Mouse (Mus musculus) stomach, embryonic 15.5 days (tissue): ENCODE data around the gene Fgf12. TPM values are rescaled to one million over a fixed set of nuclear protein-coding genes. Genes with fewer than 3 reads are reported as not detected.

Experiments used
- ATAC-seq: fragments of 200-750 bp; cut with Nextera tagmentation; 2 replicates; pipeline ENCODE4 v1.8.0; 2017; ENCODE audit warnings: low read depth, moderate number of reproducible peaks, moderate TSS enrichment; ENCODE audit not compliant: insufficient read depth, low FRiP score
- H3K27ac ChIP-seq: fragments of 300-500 bp; sonication (generic); 2 replicates; pipeline ENCODE4 v1.5.1; 2015; ENCODE audit warnings: mild to moderate bottlenecking, inconsistent platforms
- H3K27me3 ChIP-seq: fragments of 300-500 bp; sonication (generic); replicated peaks from 2 replicates; pipeline ENCODE4 v1.6.1; 2015; ENCODE audit warnings: inconsistent platforms
- H3K36me3 ChIP-seq: fragments of 300-500 bp; sonication (generic); 2 replicates; pipeline ENCODE4 v1.6.1; 2015; ENCODE audit warnings: inconsistent platforms
- H3K4me1 ChIP-seq: fragments of 300-500 bp; sonication (generic); 2 replicates; pipeline ENCODE4 v1.6.1; 2015; ENCODE audit warnings: inconsistent platforms
- H3K4me2 ChIP-seq: fragments of 300-500 bp; sonication (generic); 2 replicates; pipeline ENCODE4 v1.6.1; 2015; ENCODE audit warnings: mild to moderate bottlenecking, inconsistent platforms
- H3K4me3 ChIP-seq: fragments of 300-500 bp; sonication (generic); replicated peaks from 2 replicates; pipeline ENCODE4 v1.5.1; 2015; ENCODE audit warnings: inconsistent platforms
- H3K9ac ChIP-seq: fragments of 300-500 bp; sonication (generic); 2 replicates; pipeline ENCODE4 v1.6.1; 2015; ENCODE audit warnings: inconsistent platforms
- H3K9me3 ChIP-seq: fragments of 300-500 bp; sonication (generic); 2 replicates; pipeline ENCODE4 v1.6.1; 2016; ENCODE audit warnings: inconsistent platforms
- WGBS: fragments of 180-500 bp; shearing (Covaris S2); methylation state at CpG from one replicate; pipeline ENCODE4 v1.1.7; 2015; 5-methylcytosine and 5-hydroxymethylcytosine counted together
- polyA plus RNA-seq: library from polyadenylated mRNA; unstranded; fragments of >200 nt; fragmentation: Nextera tagmentation; extraction: Ambion mirVana; gene quantifications from 2 replicates; pipeline ENCODE4 v1.2.1, GENCODE M21; 2015

Fgf12 gene
- polyA plus RNA-seq: 2.4 and 3.2 TPM in 2 replicates

GRCm38 (mm10) chr16:28752638-28753118 lies at the start of gene Fgf12:
Gene Fgf12 (minus strand): TSS chr16:28753068.
- H3K9ac ChIP-seq: no peak within 1 kb of the TSS
- 1% methylated on average over 16 of the region's 16 CpGs for WGBS
- peaks cover 7% of the 10 kb centered on the region; the same call in 1 of the 2 replicates for H3K4me1 ChIP-seq
- H3K4me2 ChIP-seq: peak within 1 kb of the TSS; percentile 49
- H3K27ac ChIP-seq: no peak within 1 kb of the TSS
- H3K27me3 ChIP-seq: no peaks in the 10 kb centered on the region
- peak within 1 kb of the TSS; percentile 27 for H3K4me3 ChIP-seq
- no peaks in the 10 kb centered on the region for H3K9me3 ChIP-seq
- no peaks in the 10 kb centered on the region for H3K36me3 ChIP-seq
- ATAC-seq: no peak; the same call in 1 of the 2 replicates

GRCm38 (mm10) chr16:28793115-28793514 lies 40.2 kb upstream of the Fgf12 start:
- Histone ChIP-seq H3K9me3 (no peaks in the 10 kb centered on the region), H3K27me3 (no peaks in the 10 kb centered on the region), H3K9ac (no peak overlapping the region), H3K27ac (no peak overlapping the region), H3K4me2 (no peak overlapping the region), H3K4me3 (no peak overlapping the region), H3K36me3 (no peaks in the 10 kb centered on the region), H3K4me1 (no peaks in the 10 kb centered on the region)
- 3% methylated on average over 4 of the region's 4 CpGs for WGBS
- ATAC-seq: no peak

- H3K9ac ChIP-seq: no peak overlapping the region
- no peak overlapping the region for H3K27ac ChIP-seq
- no peaks in the 10 kb centered on the region for H3K27me3 ChIP-seq
- no peak overlapping the region for H3K4me3 ChIP-seq
- H3K36me3 ChIP-seq: no peaks in the 10 kb centered on the region
- ATAC-seq: no peak
- no peaks in the 10 kb centered on the region for H3K9me3 ChIP-seq
- no peaks in the 10 kb centered on the region for H3K4me1 ChIP-seq
- WGBS: 91% methylated on average over 2 of the region's 2 CpGs
- no peak overlapping the region for H3K4me2 ChIP-seq
Measured at GRCm38 (mm10) chr16:28770276-28770675, 17.4 kb upstream of the Fgf12 start.

GRCm38 (mm10) chr16:28761417-28761976 lies 8.6 kb upstream of the Fgf12 start:
- Histone ChIP-seq H3K9ac (no peak overlapping the region), H3K27me3 (no peaks in the 10 kb centered on the region), H3K4me2 (no peak overlapping the region), H3K4me1 (no peaks in the 10 kb centered on the region), H3K9me3 (no peaks in the 10 kb centered on the region), H3K36me3 (no peaks in the 10 kb centered on the region), H3K4me3 (no peak overlapping the region), H3K27ac (no peak overlapping the region)
- WGBS: 83% methylated on average over 4 of the region's 4 CpGs
- no peak for ATAC-seq

GRCm38 (mm10) chr16:28753124-28753917 lies 453 bp upstream of the Fgf12 start:
- Histone ChIP-seq H3K36me3 (no peaks in the 10 kb centered on the region), H3K9ac (no peak overlapping the region), H3K4me1 (peaks cover 7% of the 10 kb centered on the region; the same call in 1 of the 2 replicates), H3K27me3 (no peaks in the 10 kb centered on the region), H3K4me2 (peak overlapping the region; percentile 49), H3K9me3 (no peaks in the 10 kb centered on the region), H3K4me3 (peak overlapping the region; percentile 27), H3K27ac (no peak overlapping the region)
- under 1% methylated on average over 33 of the region's 33 CpGs for WGBS
- peak; percentile 79 for ATAC-seq

GRCm38 (mm10) chr16:28734461-28734860 lies 18.4 kb downstream of the Fgf12 start:
- no peaks in the 10 kb centered on the region for H3K4me1 ChIP-seq
- H3K27ac ChIP-seq: no peak overlapping the region
- no peak overlapping the region for H3K4me2 ChIP-seq
- no peak overlapping the region for H3K4me3 ChIP-seq
- no peaks in the 10 kb centered on the region for H3K36me3 ChIP-seq
- H3K9me3 ChIP-seq: no peaks in the 10 kb centered on the region
- H3K9ac ChIP-seq: no peak overlapping the region
- ATAC-seq: no peak
- H3K27me3 ChIP-seq: no peaks in the 10 kb centered on the region
- 80% methylated on average over 3 of the region's 3 CpGs for WGBS

GRCm38 (mm10) chr16:28726792-28727191 lies 26.1 kb downstream of the Fgf12 start:
- H3K4me2 ChIP-seq: no peak overlapping the region
- WGBS: 86% methylated on average over 6 of the region's 6 CpGs
- H3K9me3 ChIP-seq: no peaks in the 10 kb centered on the region
- H3K27me3 ChIP-seq: no peaks in the 10 kb centered on the region
- no peak overlapping the region for H3K9ac ChIP-seq
- no peak overlapping the region for H3K4me3 ChIP-seq
- no peaks in the 10 kb centered on the region for H3K4me1 ChIP-seq
- no peak for ATAC-seq
- H3K36me3 ChIP-seq: no peaks in the 10 kb centered on the region
- H3K27ac ChIP-seq: no peak overlapping the region

GRCm38 (mm10) chr16:28706623-28707022 lies 46.2 kb downstream of the Fgf12 start:
- H3K9ac ChIP-seq: no peak overlapping the region
- no peaks in the 10 kb centered on the region for H3K9me3 ChIP-seq
- H3K4me1 ChIP-seq: no peaks in the 10 kb centered on the region
- H3K4me3 ChIP-seq: no peak overlapping the region
- ATAC-seq: no peak
- H3K36me3 ChIP-seq: no peaks in the 10 kb centered on the region
- no peak overlapping the region for H3K27ac ChIP-seq
- H3K27me3 ChIP-seq: no peaks in the 10 kb centered on the region
- no peak overlapping the region for H3K4me2 ChIP-seq
- 32% methylated on average over 3 of the region's 3 CpGs for WGBS

- Histone ChIP-seq H3K27me3 (no peaks in the 10 kb centered on the region), H3K9ac (no peak overlapping the region), H3K9me3 (no peaks in the 10 kb centered on the region), H3K36me3 (no peaks in the 10 kb centered on the region), H3K27ac (no peak overlapping the region), H3K4me1 (no peaks in the 10 kb centered on the region), H3K4me3 (no peak overlapping the region), H3K4me2 (no peak overlapping the region)
- ATAC-seq: no peak
- 62% methylated on average over 4 of the region's 4 CpGs for WGBS
Measured at GRCm38 (mm10) chr16:28700346-28700745, 52.5 kb downstream of the Fgf12 start.

- Histone ChIP-seq H3K4me1 (no peaks in the 10 kb centered on the region), H3K4me2 (no peak overlapping the region), H3K9ac (no peak overlapping the region), H3K9me3 (no peaks in the 10 kb centered on the region), H3K4me3 (no peak overlapping the region), H3K27me3 (no peaks in the 10 kb centered on the region), H3K36me3 (no peaks in the 10 kb centered on the region), H3K27ac (no peak overlapping the region)
- ATAC-seq: no peak
- whole genome bisulfite sequencing: 57% methylated on average over 3 of the region's 3 CpGs
Measured at GRCm38 (mm10) chr16:28696851-28697250, 56.0 kb downstream of the Fgf12 start.

GRCm38 (mm10) chr16:28694113-28694899 lies 58.6 kb downstream of the Fgf12 start:
- Histone ChIP-seq H3K4me1 (no peaks in the 10 kb centered on the region), H3K27ac (no peak overlapping the region), H3K27me3 (no peaks in the 10 kb centered on the region), H3K36me3 (no peaks in the 10 kb centered on the region), H3K4me3 (no peak overlapping the region), H3K9me3 (no peaks in the 10 kb centered on the region), H3K9ac (no peak overlapping the region), H3K4me2 (0 out of 2 replicates have a peak overlapping the region, but pooled peaks have one; percentile 10)
- no peak for ATAC-seq
- 55% methylated on average over 15 of the region's 15 CpGs for WGBS
